Mouse (Mus musculus) stomach, postnatal 0 days (tissue): Measurements from ENCODE around the gene Dlg2.

Source experiments
- CTCF ChIP-seq: IDR thresholded peaks from 2 replicates; pipeline ENCODE4 v1.5.1; 2016; ENCODE audit warnings: antibody characterized with exemption, low read depth, mild to moderate bottlenecking, moderate library complexity
- EP300 ChIP-seq: optimal IDR thresholded peaks from 2 replicates; pipeline ENCODE3; 2016; ENCODE audit warnings: antibody characterized with exemption

DNA sequence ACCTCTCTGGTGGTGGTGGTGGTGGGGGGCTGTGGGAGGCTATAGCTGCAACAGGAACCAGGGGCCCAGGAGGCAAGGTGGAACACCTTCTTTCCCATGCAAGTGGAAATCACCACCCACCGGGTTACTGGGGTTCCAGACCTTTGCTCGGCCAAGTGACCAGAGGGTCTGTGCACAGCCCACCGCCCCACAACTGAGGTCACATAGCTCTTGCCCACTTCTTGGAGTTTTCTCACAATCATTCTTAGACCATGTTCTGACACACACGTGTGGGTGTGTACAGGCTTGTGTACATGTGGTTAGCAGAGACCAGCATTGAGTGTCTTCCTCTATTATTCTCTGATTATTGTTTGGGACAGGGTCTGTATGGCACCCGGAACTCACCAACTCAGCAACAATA, 15.0 kb upstream of the Dlg2 start:
- no peak for TF ChIP-seq CTCF
- TF ChIP-seq EP300, result no peak
